Mouse (Mus musculus) forebrain, embryonic 10.5 days (tissue): Measurements from ENCODE around the gene Arhgef26. TPM values are rescaled to one million over a fixed set of nuclear protein-coding genes. Genes with fewer than 3 reads are reported as not detected.

Experiments
- DNase-seq: peaks from one replicate; pipeline ENCODE4 v3.0.0-alpha.2; 2017; ENCODE audit warnings: low spot score; ENCODE audit errors: extremely low spot score
- H3K27ac ChIP-seq: fragments of 300-500 bp; sonication (generic); 2 replicates; pipeline ENCODE4 v1.5.1; 2016; ENCODE audit warnings: mild to moderate bottlenecking
- H3K27me3 ChIP-seq: fragments of 300-500 bp; sonication (generic); 2 replicates; pipeline ENCODE4 v1.6.1; 2016; ENCODE audit warnings: mild to moderate bottlenecking; ENCODE audit not compliant: poor library complexity, severe bottlenecking
- H3K36me3 ChIP-seq: fragments of 300-500 bp; sonication (generic); replicated peaks from 2 replicates; pipeline ENCODE4 v1.6.1; 2016; ENCODE audit warnings: mild to moderate bottlenecking, moderate library complexity
- H3K4me1 ChIP-seq: fragments of 300-500 bp; sonication (generic); 2 replicates; pipeline ENCODE4 v1.6.1; 2016
- H3K4me3 ChIP-seq: fragments of 300-500 bp; sonication (generic); 2 replicates; pipeline ENCODE4 v1.5.1; 2016; ENCODE audit warnings: mild to moderate bottlenecking, moderate library complexity
- H3K9me3 ChIP-seq: fragments of 300-500 bp; sonication (generic); 2 replicates; pipeline ENCODE4 v1.6.1; 2016; ENCODE audit warnings: mild to moderate bottlenecking, moderate library complexity
- WGBS: fragments of 180-500 bp; shearing (Covaris S2); methylation state at CpG from one replicate; pipeline ENCODE4 v1.1.7; 2016; 5-methylcytosine and 5-hydroxymethylcytosine counted together
- polyA plus RNA-seq: library from polyadenylated mRNA; unstranded; fragments of >200 nt; fragmentation: Nextera tagmentation; extraction: Ambion mirVana; gene quantifications from 2 replicates; pipeline ENCODE4 v1.2.1, GENCODE M21; 2016

Arhgef26 gene
- 6.9 and 7.5 TPM in 2 replicates for polyA plus RNA-seq

DNA sequence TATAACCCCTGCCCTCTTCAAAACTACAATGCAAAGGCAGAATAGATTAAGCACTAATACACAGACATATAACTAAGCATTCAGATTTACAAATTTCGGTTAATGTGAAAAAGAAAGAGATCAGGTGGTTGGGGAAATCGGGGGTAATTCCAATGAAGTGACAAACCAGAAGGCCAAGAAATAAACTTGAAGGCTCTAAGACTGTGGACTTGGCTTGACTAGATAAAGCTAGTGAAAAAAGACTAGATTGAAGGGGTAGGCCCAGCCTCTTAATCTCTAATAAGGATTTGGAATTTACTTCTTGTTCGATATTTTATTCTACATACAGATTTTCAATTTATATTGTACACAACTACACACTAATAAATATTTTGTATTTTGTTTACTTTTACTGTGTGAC, at the start of gene Arhgef26:
TSS of gene Arhgef26 (plus strand) at position 301 of the 400 bp plus-strand sequence.
- peak within 1 kb of the TSS; percentile 86 for H3K27ac ChIP-seq
- peak within 1 kb of the TSS; percentile 82 for H3K4me3 ChIP-seq
- no peaks in the 10 kb centered on the region for H3K36me3 ChIP-seq
- WGBS, result 82% methylated on average over 3 of the region's 3 CpGs
- peaks cover 43% of the 10 kb centered on the region for H3K27me3 ChIP-seq
- peaks cover 35% of the 10 kb centered on the region for H3K4me1 ChIP-seq
- DNase-seq, result no peak
- H3K9me3 ChIP-seq, result no peaks in the 10 kb centered on the region

DNA sequence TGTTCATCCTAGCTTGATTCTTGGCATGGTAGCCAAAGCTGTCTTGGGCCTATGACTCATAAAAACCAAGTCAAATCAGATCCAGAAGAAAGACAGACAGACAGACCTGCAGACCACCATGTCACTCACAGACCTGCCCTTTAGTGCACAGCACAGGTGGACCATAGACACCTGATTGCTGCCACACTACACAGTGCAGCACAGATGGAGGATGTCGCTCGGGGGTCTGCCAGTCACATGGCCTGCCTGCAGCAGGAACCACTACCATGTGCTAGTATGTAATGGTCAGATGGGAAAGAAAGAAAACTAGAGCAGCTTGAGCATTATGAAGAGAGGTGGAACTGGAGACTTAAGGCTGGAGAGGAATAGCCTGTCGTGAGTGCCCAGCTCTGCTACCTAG, 27.7 kb upstream of the Arhgef26 start:
- no peak for DNase-seq
- no peak overlapping the region for H3K27ac ChIP-seq
- 97% methylated on average over 3 of the region's 3 CpGs for WGBS
- no peaks in the 10 kb centered on the region for H3K9me3 ChIP-seq
- H3K4me3 ChIP-seq, result no peak overlapping the region
- no peaks in the 10 kb centered on the region for H3K4me1 ChIP-seq
- no peaks in the 10 kb centered on the region for H3K27me3 ChIP-seq
- H3K36me3 ChIP-seq, result no peaks in the 10 kb centered on the region

DNA sequence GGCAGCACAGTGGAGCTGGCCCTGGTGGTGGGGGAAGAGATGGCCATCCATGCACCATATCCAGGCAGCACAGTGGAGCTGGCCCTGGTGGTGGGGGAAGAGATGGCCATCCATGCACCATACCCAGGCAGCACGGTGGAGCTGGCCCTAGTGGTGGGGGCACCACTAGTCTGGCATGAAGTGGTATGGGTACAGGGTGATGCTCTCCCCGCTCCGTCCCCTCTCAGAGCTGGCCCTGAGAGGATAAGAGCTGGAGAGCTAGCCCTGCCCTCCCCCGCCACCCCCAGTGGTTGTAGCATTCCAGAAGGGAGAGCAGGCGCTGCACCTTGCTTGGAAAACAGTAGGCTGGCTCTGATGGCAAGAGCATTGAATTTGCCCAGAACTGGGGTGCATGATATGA, 26.9 kb upstream of the Arhgef26 start:
- H3K27ac ChIP-seq, result no peak overlapping the region
- H3K9me3 ChIP-seq, result no peaks in the 10 kb centered on the region
- WGBS, result 93% methylated on average over 5 of the region's 5 CpGs
- no peaks in the 10 kb centered on the region for H3K4me1 ChIP-seq
- H3K4me3 ChIP-seq, result no peak overlapping the region
- no peaks in the 10 kb centered on the region for H3K27me3 ChIP-seq
- no peaks in the 10 kb centered on the region for H3K36me3 ChIP-seq
- no peak for DNase-seq

DNA sequence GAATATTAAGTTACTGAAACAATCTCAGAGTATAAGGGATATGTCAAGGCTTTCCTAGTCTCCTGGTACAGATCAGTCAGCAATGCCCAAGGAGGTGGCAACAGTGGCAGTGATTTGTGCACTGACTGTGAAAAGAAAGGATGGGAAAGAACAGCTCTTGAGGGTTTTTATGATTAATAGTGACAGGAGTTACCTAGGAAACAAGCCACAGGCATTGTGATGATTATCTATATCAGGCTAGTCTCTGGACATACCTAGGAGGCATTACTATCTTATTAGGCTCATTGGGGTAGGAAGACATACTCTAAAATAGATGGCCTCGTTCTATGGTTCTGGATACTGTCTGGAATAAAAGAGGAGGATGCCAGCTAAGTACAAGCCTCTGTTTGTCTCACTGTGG, 13.4 kb upstream of the Arhgef26 start:
- H3K27ac ChIP-seq, result no peak overlapping the region
- no peaks in the 10 kb centered on the region for H3K27me3 ChIP-seq

DNA sequence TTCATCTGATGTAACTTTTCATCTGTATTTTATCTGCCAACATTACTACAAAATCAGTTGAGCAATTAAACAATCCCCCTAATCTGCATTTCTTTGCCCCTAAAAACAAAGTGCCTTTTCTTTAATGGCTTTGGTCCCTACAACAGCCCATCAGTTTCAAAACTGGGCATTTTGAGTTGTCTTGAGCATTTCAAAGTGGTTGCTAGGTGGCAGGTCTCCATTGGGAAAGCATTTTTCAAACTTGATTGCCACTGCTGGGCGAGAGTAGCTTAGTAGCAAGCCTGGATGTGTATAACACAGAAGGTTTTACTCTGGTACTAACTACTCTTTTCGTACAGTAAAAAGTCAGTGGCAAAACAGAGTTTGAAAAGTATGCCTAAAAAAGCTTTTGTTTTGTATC, 10.2 kb upstream of the Arhgef26 start:
- H3K9me3 ChIP-seq, result no peaks in the 10 kb centered on the region
- no peak overlapping the region for H3K4me3 ChIP-seq
- no peak overlapping the region for H3K27ac ChIP-seq
- no peaks in the 10 kb centered on the region for H3K36me3 ChIP-seq
- H3K4me1 ChIP-seq, result peaks cover 3% of the 10 kb centered on the region; the same call in 1 of the 2 replicates
- no peaks in the 10 kb centered on the region for H3K27me3 ChIP-seq
- 75% methylated on average over 2 of the region's 2 CpGs for WGBS
- DNase-seq, result no peak

More for the DNA sequence above, 13.4 kb upstream of the Arhgef26 start:
- Histone ChIP-seq H3K36me3 (no peaks in the 10 kb centered on the region), H3K9me3 (no peaks in the 10 kb centered on the region), H3K4me1 (peaks cover 3% of the 10 kb centered on the region; the same call in 1 of the 2 replicates), H3K4me3 (no peak overlapping the region)
- 80% methylated on average over 1 of the region's 1 CpGs for WGBS
- no peak for DNase-seq

DNA sequence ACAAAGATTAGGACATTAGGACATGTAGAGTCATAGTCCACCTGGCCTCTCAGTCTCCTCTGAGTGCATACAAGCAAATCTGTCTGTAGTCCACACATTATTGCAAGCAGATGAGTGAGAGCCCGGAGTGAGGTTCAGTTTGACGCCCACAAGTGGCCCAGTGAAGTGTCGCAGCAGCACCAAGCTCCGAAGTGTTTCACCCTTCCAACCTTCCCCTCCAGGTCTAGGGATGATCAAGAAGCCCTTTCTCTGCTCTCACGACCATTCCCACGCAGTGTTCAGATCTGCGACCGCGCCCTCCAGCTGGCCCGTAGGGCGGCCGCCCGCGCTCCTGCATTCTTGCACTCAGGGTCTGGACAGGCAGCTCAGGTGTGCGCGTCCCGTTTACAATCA, 313 bp downstream of the Arhgef26 start:
- H3K36me3 ChIP-seq, result no peaks in the 10 kb centered on the region
- whole genome bisulfite sequencing, result 2% methylated on average over 17 of the region's 17 CpGs
- no peak for DNase-seq
- peak overlapping the region; percentile 82 for H3K4me3 ChIP-seq
- H3K27ac ChIP-seq, result peak overlapping the region; percentile 86
- H3K27me3 ChIP-seq, result peaks cover 43% of the 10 kb centered on the region
- peaks cover 35% of the 10 kb centered on the region for H3K4me1 ChIP-seq
- no peaks in the 10 kb centered on the region for H3K9me3 ChIP-seq

DNA sequence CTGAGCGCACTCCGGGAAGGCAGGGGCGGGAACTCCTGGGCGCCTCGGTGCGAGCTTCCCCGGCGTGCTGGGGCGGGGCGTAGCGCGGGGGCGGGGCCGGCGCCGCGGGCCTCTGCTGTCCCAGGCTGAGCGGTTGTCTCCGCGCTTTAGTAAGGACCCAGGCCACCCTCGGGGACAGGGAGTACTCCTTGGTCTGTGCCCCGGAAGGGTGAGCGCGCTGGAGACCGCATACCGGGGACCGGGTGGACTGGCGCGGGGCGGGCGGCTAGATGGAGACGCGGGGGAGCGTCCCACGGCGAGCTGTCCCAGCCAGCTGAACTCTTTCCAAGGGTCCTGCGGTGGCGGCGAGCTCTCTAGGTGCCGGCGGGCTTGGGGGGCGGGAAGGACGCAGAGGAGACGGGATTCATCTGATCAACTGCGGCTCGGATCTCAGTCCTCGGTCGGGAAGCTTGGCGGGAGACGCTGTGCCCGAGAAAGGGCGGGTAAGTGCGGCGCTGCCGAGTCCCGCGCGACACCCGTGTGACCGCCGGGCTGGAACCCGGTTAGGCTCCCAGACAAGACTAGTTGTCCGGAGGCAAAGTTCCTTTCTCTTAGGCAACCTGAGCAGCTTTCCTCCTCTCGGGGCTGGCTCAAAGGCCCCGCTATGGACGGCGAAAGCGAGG, 841 bp downstream of the Arhgef26 start:
- Histone ChIP-seq H3K27ac (peak overlapping the region; percentile 86), H3K27me3 (peaks cover 43% of the 10 kb centered on the region), H3K4me1 (peaks cover 35% of the 10 kb centered on the region), H3K36me3 (no peaks in the 10 kb centered on the region), H3K9me3 (no peaks in the 10 kb centered on the region), H3K4me3 (peak overlapping the region; percentile 82)
- DNase-seq, result peak; percentile 71
- WGBS, result under 1% methylated on average over 68 of the region's 68 CpGs

DNA sequence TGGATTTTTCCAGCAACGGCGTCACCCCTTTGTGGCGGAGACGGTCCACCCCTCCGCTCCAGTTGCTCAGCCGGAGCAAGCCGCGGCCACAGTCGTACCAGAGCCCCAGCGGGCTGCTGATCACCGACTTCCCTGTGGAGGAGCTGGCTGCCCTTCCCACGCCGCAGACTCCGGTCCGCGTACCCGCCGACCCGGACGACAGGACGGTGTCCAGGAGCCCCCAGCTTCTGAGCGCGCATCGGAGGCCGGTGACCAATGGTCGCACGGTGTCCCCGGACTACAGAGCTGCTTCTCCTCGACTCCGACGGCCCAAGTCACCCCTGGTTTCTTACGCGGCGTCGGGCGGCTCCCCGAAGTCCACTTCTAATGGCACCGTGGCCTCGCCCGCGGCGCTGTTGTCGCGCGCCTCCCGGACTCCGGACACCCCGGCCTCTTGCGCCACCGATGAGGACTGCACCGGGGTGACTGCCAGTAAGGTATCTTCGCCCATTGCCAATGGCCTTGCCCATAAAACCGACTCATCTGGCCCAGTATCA, 1.4 kb downstream of the Arhgef26 start:
- peak overlapping the region; percentile 86 for H3K27ac ChIP-seq
- DNase-seq, result no peak
- under 1% methylated on average over 53 of the region's 53 CpGs for WGBS

DNA sequence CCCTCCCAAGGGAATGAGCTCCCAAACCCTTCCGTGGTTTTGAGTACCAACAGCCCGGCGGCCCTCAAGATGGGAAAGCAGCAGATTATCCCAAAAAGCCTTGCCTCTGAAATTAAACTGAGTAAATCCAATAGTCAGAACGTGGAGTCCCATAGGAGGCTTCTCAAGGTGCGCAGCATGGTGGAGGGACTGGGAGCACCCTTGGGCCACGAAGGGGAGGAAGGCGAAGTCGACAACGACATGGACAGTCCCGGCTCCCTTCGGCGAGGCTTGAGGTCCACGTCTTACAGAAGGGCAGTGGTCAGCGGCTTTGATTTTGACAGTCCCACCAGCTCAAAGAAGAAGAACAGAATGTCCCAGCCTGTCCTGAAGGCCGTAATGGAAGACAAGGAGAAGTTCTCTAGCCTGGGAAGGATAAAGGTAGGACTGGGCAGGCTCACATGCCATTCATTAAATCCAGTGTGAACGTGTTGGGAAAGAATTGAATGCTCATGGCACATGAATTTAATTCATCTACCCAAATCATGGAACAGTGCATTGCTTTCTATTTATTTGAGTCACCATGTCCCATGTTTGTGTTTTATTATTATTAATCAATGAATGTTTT, 2.1 kb downstream of the Arhgef26 start:
- Histone ChIP-seq H3K4me3 (peak overlapping the region; percentile 82), H3K9me3 (no peaks in the 10 kb centered on the region), H3K36me3 (0 out of 2 replicates have a peak, but pooled peaks cover 2% of the 10 kb centered on the region), H3K27ac (peak overlapping the region; percentile 86; the same call in 1 of the 2 replicates), H3K4me1 (peaks cover 35% of the 10 kb centered on the region), H3K27me3 (peaks cover 43% of the 10 kb centered on the region)
- 6% methylated on average over 16 of the region's 16 CpGs for WGBS
- DNase-seq, result peak; percentile 16

More for the DNA sequence above, 1.4 kb downstream of the Arhgef26 start:
- no peaks in the 10 kb centered on the region for H3K36me3 ChIP-seq
- H3K4me1 ChIP-seq, result peaks cover 35% of the 10 kb centered on the region
- H3K27me3 ChIP-seq, result peaks cover 43% of the 10 kb centered on the region
- no peaks in the 10 kb centered on the region for H3K9me3 ChIP-seq
- peak overlapping the region; percentile 82 for H3K4me3 ChIP-seq

DNA sequence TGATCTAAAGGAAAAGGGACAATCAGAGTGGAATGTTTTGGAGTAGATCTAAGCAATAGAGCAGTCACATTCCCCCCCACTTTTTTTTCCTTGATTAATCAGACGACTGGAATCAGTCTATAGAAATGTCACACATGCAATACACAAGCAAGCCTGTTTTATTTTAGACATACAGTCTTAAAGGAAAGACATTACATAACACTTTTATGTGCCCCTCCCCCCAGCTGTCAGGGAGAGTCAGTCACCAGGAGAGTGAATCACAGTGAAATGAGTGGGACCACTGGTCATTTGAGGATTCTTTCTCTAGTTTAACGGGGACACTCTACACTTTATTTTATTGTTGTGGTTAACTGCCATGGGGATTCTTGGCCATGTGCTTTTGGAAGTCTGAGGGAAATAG, 2.7 kb downstream of the Arhgef26 start:
- H3K27ac ChIP-seq, result no peak overlapping the region
- H3K9me3 ChIP-seq, result no peaks in the 10 kb centered on the region
- peaks cover 35% of the 10 kb centered on the region for H3K4me1 ChIP-seq
- no peak for DNase-seq
- 0 out of 2 replicates have a peak, but pooled peaks cover 4% of the 10 kb centered on the region for H3K36me3 ChIP-seq
- H3K4me3 ChIP-seq, result peak overlapping the region; percentile 82; the same call in 1 of the 2 replicates
- peaks cover 43% of the 10 kb centered on the region for H3K27me3 ChIP-seq
- WGBS, result 12% methylated on average over 2 of the region's 2 CpGs

DNA sequence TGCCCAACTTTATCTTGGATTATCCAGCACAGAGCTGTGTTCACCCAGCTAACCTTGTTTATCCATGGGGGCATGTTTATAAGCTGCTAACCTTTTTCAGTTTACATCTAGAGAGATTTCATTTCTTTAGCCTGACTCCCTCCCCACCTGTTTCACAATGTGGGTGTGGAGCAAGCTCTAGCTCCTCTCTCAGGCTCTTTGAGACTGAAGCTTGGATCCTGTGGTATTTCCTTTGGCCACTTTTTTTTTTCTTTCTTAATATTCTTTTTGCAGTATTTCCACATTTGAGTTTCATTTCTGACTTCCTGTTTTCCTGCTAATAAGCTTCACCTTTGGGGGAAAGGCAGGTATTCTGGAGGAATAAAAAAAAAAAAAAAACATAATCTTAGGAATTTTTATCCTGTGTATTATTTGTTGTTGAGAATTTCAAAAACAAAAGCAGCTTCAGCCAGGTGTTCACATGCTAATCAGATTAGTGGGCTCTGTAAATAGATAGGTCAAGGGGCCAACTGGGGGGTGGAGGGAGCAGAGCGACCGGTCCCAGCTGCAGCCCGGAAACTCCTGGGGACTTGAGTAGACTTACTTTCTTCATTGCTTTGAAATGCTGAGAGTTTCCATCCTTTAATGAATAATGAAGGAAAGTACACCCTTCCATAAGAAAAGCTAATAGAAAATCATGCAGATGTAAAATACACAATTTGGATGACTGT, 3.5 kb downstream of the Arhgef26 start:
- no peaks in the 10 kb centered on the region for H3K9me3 ChIP-seq
- WGBS, result 5% methylated on average over 3 of the region's 3 CpGs
- no peak overlapping the region for H3K27ac ChIP-seq
- DNase-seq, result no peak
- H3K36me3 ChIP-seq, result 0 out of 2 replicates have a peak, but pooled peaks cover 4% of the 10 kb centered on the region
- peak overlapping the region; percentile 3; the same call in 1 of the 2 replicates for H3K4me3 ChIP-seq
- peaks cover 42% of the 10 kb centered on the region for H3K27me3 ChIP-seq
- H3K4me1 ChIP-seq, result peaks cover 35% of the 10 kb centered on the region

DNA sequence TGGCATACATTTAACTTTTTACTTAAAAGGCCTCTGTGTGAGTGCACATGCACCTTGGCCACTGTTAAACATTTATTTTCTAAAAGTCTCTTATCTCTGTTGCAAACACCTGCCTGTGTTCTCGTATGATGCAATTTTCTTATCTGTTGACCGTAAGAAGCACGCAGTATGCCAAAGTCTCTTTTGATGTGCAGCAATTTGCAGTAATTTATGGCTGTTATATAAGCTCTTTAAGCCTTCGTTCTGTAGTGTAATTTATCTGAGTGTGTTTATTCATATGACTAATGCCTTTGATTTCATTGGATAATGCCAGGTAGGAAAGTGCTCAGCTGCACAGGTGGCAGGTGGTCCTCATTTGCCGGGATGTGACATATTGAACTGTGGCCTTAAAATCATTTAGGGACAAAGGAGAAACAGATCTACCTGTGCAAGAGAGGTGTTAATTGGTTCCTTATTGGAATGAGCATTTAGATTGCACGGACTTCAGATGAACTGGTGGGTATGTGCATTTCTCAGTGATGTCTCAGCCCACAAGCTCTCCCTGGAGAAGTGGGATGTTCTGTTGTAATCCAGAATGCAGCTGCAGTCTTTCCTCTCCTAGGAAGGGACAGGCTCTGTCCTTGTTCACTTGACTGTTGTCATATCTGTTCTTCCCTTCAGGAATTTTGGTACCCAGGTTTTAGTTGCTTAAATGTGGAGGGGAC, 10.5 kb downstream of the Arhgef26 start:
- no peak overlapping the region for H3K27ac ChIP-seq
- DNase-seq, result no peak
- H3K9me3 ChIP-seq, result no peaks in the 10 kb centered on the region
- H3K4me3 ChIP-seq, result no peak overlapping the region
- H3K4me1 ChIP-seq, result no peaks in the 10 kb centered on the region
- H3K36me3 ChIP-seq, result peaks cover 11% of the 10 kb centered on the region; the same call in 1 of the 2 replicates
- 90% methylated on average over 6 of the region's 6 CpGs for whole genome bisulfite sequencing
- no peaks in the 10 kb centered on the region for H3K27me3 ChIP-seq
